Mouse (Mus musculus) erythroblast, embryonic 14.5 days (primary cell): ENCODE measurements at regions not wholly inside any gene's neighbourhood (a gene's known extent, or its start where the extent isn't known, plus 50 kb on each side); places are given as distances from the start of the nearest gene placed in this dataset.

ENCODE experiments used
- GATA1 ChIP-seq: IDR thresholded peaks from 2 replicates; pipeline ENCODE4 v1.6.1; 2012; ENCODE audit warnings: low read length, inconsistent platforms, mixed read lengths
- TAL1 ChIP-seq: IDR thresholded peaks from 3 replicates; pipeline ENCODE4 v1.6.1; 2012; ENCODE audit warnings: low read length, inconsistent platforms, mixed read lengths

GRCm38 (mm10) chr4:88959621-88960020 is 79.6 kb upstream of the Ifne start:
- TF ChIP-seq TAL1 (no peak), GATA1 (no peak)
